Mouse (Mus musculus) heart, embryonic 15.5 days (tissue): ENCODE data around the gene Rab7b. TPM values are rescaled to one million over a fixed set of nuclear protein-coding genes. Genes with fewer than 3 reads are reported as not detected.

Source experiments
- ATAC-seq: fragments of 200-750 bp; cut with Nextera tagmentation; replicated peaks from 2 replicates; pipeline ENCODE4 v1.8.0; 2017; ENCODE audit warnings: low read depth, moderate TSS enrichment; ENCODE audit not compliant: insufficient number of reproducible peaks, insufficient read depth, low FRiP score
- H3K27ac ChIP-seq: fragments of 300-500 bp; sonication (generic); 2 replicates; pipeline ENCODE4 v1.5.1; 2015; ENCODE audit warnings: mild to moderate bottlenecking, inconsistent platforms
- H3K27me3 ChIP-seq: fragments of 300-500 bp; sonication (generic); 2 replicates; pipeline ENCODE4 v1.6.1; 2015; ENCODE audit warnings: inconsistent platforms
- H3K36me3 ChIP-seq: fragments of 300-500 bp; sonication (generic); 2 replicates; pipeline ENCODE4 v1.6.1; 2015; ENCODE audit warnings: mild to moderate bottlenecking, inconsistent platforms
- H3K4me1 ChIP-seq: fragments of 300-500 bp; sonication (generic); replicated peaks from 2 replicates; pipeline ENCODE4 v1.6.1; 2015; ENCODE audit warnings: inconsistent platforms
- H3K4me2 ChIP-seq: fragments of 300-500 bp; sonication (generic); 2 replicates; pipeline ENCODE4 v1.6.1; 2015; ENCODE audit warnings: inconsistent platforms, mild to moderate bottlenecking, moderate library complexity
- H3K4me3 ChIP-seq: fragments of 300-500 bp; sonication (generic); 2 replicates; pipeline ENCODE4 v1.5.1; 2015; ENCODE audit warnings: mild to moderate bottlenecking, inconsistent platforms
- H3K9ac ChIP-seq: fragments of 300-500 bp; sonication (generic); 2 replicates; pipeline ENCODE4 v1.6.1; 2015; ENCODE audit warnings: mild to moderate bottlenecking, inconsistent platforms
- H3K9me3 ChIP-seq: fragments of 300-500 bp; sonication (generic); replicated peaks from 2 replicates; pipeline ENCODE4 v1.6.1; 2016; ENCODE audit warnings: inconsistent platforms
- WGBS: fragments of 180-500 bp; shearing (Covaris S2); methylation state at CpG from one replicate; pipeline ENCODE4 v1.1.7; 2015; ENCODE audit warnings: mixed read lengths; 5-methylcytosine and 5-hydroxymethylcytosine counted together
- polyA plus RNA-seq: library from polyadenylated mRNA; unstranded; fragments of >200 nt; fragmentation: Nextera tagmentation; extraction: Ambion mirVana; gene quantifications from 2 replicates; pipeline ENCODE4 v1.2.1, GENCODE M21; 2015

The Rab7b gene
- polyA plus RNA-seq, 1 experiment from 2014 or later, result 3.3 TPM

DNA sequence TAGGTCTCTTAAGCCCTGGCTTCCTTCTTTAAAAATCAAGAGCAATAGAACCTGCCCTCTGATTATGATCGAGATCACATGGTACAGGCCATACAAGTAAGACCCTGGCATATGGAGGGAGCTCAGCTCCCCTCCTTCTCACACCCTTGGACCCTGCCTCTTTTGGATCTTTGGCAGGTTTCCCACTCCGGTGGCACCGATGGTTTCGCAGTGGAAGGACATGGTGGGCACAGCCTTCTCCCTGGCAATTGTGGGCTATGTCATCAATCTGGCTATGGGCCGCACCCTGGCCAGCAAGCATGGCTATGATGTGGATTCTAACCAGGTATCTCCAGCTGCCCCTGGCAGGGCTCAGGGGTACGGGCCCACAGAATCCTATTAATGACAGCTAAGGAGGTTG, 68.7 kb downstream of the Rab7b start:
- ATAC-seq, result no peak
- H3K27me3 ChIP-seq, result no peaks in the 10 kb centered on the region
- H3K9me3 ChIP-seq, result no peaks in the 10 kb centered on the region
- H3K4me3 ChIP-seq, result no peak overlapping the region
- H3K27ac ChIP-seq, result no peak overlapping the region
- 90% methylated on average over 6 of the region's 6 CpGs for WGBS
- H3K4me1 ChIP-seq, result peaks cover 30% of the 10 kb centered on the region
- H3K9ac ChIP-seq, result no peak overlapping the region
- H3K4me2 ChIP-seq, result no peak overlapping the region
- no peaks in the 10 kb centered on the region for H3K36me3 ChIP-seq

DNA sequence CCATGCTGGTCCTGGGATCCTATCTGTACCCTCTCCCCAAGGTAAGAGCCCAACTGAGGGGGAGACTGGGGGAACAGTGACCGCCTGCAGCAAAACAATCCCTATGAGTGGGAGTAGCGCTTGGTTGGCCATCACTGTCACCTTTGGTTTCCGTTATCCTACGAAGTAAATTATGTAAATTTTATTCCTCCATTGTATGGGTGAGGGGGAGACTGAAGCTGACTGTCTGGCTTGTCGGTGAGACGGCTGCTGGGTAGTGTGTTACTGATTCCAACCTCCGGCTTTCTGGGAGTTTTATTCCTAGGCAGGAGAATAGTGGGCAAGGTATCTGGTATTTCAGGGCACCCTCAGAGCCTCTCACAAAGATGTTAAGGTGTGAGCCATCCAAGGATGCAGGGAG, 70.3 kb downstream of the Rab7b start:
- Histone ChIP-seq H3K4me1 (peaks cover 31% of the 10 kb centered on the region), H3K36me3 (no peaks in the 10 kb centered on the region), H3K4me3 (no peak overlapping the region), H3K9me3 (no peaks in the 10 kb centered on the region), H3K27me3 (no peaks in the 10 kb centered on the region), H3K4me2 (no peak overlapping the region), H3K27ac (no peak overlapping the region), H3K9ac (no peak overlapping the region)
- ATAC-seq, result no peak
- whole genome bisulfite sequencing, result 76% methylated on average over 7 of the region's 7 CpGs

DNA sequence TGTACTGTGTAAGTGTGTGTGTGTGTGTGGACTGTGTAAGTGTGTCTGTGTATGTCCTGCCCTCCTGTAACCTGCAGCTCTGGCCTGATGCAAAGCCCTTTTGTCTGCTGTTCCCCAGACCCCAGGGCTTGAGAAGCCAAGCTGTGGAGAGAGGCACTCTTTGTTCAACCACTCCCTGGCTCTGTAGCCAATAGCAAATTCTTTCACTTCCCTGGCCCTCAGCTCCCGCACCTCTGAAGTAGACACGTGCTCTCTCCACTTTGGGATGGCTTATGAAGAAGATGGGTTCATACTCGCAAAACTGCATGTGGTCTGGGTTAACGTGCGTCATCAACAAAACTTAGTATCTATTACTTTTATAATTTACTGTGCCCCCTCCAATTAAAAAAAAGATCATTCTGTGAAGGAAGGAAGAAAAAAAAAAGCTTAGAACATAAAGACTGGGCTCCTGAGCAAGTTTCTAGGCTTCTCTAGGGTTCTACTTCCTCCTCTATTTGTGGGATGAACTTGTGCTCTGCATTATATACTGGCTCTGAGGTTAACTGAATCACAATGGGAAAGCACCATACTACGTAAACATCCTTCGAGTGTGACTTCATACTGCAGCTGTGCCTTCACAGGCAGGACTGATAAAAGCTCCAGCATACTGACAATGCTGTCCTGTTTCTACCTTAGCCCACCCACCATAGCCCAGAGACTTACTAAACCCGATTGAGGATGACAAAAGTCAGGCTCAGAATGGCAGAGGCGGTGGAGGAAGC, 71.4 kb downstream of the Rab7b start:
- H3K27ac ChIP-seq, result no peak overlapping the region

DNA sequence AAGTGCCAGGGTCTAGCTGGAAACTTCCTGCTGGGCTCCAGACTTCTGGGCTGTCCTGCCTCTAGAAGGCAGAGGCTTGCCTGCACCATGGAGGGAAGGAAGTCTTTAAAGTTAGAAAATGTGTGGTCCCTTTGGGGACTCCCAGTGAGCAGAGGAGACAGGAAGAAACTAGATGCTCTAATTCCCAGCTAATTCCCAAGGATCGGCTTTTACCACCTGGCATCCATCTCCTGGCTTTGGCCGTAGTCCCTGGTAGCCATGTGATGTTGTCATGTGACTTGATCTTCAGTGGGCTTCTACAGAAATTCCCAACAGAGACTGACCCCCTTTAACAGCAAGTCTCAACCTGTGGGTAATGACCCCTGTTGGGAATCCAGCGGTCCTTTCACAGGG, 71.9 kb downstream of the Rab7b start:
- H3K9ac ChIP-seq, result no peak overlapping the region
- peaks cover 19% of the 10 kb centered on the region for H3K4me1 ChIP-seq
- H3K27me3 ChIP-seq, result no peaks in the 10 kb centered on the region
- H3K27ac ChIP-seq, result no peak overlapping the region
- WGBS, result 79% methylated on average over 3 of the region's 3 CpGs
- no peaks in the 10 kb centered on the region for H3K9me3 ChIP-seq
- no peak overlapping the region for H3K4me2 ChIP-seq
- no peak for ATAC-seq
- no peak overlapping the region for H3K4me3 ChIP-seq
- H3K36me3 ChIP-seq, result no peaks in the 10 kb centered on the region

More for the DNA sequence above, 71.4 kb downstream of the Rab7b start:
- no peak overlapping the region for H3K9ac ChIP-seq
- no peak for ATAC-seq
- no peaks in the 10 kb centered on the region for H3K9me3 ChIP-seq
- no peaks in the 10 kb centered on the region for H3K36me3 ChIP-seq
- H3K4me1 ChIP-seq, result peaks cover 22% of the 10 kb centered on the region
- H3K27me3 ChIP-seq, result no peaks in the 10 kb centered on the region
- H3K4me3 ChIP-seq, result no peak overlapping the region
- no peak overlapping the region for H3K4me2 ChIP-seq
- 57% methylated on average over 9 of the region's 9 CpGs for WGBS

DNA sequence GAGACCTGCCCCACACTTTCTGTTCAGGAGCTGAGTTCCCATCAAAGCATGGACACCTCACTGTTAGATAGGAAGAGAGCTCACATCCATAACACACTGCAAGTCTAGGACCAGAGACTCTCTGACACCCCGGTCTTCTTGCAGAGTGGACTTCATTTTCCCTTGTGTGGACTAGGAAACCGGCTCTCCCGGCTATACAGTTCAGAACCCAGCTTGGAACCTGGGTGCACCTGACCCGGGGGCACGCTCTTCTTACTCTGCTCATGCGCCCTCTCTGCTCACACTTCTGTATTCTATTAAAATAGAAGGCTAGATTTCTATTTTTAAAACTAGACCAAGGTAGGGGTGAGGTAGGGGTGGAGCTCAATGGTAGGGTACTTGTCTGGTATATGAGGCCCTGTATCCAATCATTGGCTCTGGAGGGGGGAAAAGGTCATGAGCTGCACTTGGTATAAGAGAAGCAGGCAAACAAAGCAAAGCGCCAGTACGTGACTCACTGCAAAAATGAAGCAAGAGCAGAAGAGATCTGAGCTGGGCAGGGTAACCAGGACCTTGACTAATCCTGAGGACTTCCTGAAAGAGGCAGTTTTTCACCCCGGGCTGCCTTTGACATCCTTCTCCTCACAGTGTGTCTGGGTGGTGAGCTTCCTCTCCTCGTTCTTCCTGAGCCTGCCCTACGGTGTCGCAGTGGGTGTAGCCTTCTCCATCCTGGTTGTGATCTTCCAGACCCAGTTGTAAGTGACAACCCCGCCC, 72.8 kb downstream of the Rab7b start:
- no peaks in the 10 kb centered on the region for H3K27me3 ChIP-seq
- no peak overlapping the region for H3K9ac ChIP-seq
- no peak overlapping the region for H3K27ac ChIP-seq
- 0 out of 2 replicates have a peak, but pooled peaks have one; percentile 24 for ATAC-seq
- H3K4me2 ChIP-seq, result no peak overlapping the region
- H3K36me3 ChIP-seq, result no peaks in the 10 kb centered on the region
- H3K4me1 ChIP-seq, result peaks cover 18% of the 10 kb centered on the region
- no peaks in the 10 kb centered on the region for H3K9me3 ChIP-seq
- 69% methylated on average over 13 of the region's 13 CpGs for WGBS
- H3K4me3 ChIP-seq, result no peak overlapping the region

DNA sequence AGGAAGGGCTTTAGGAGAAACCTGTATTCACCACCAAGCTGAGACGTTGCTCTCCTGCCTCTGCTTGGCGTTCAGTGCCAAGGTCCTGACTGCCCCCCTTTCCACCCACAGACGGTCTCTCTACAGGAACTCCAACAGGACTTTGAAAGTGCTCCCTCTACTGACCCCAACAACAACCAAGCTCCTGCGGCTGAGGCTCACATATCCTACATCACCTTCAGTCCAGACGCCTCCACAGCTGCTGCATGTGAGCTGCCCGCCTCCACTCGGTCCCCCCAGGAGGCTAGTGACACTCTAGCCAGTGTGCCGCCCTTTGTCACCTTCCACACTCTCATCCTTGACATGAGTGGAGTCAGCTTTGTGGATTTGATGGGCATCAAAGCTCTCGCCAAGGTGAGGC, 75.2 kb downstream of the Rab7b start:
- peaks cover 3% of the 10 kb centered on the region; the same call in 1 of the 2 replicates for H3K27me3 ChIP-seq
- ATAC-seq, result no peak
- WGBS, result 40% methylated on average over 9 of the region's 9 CpGs
- H3K9ac ChIP-seq, result no peak overlapping the region
- no peaks in the 10 kb centered on the region for H3K9me3 ChIP-seq
- H3K27ac ChIP-seq, result no peak overlapping the region
- peaks cover 18% of the 10 kb centered on the region for H3K4me1 ChIP-seq
- H3K4me3 ChIP-seq, result no peak overlapping the region
- no peak overlapping the region for H3K4me2 ChIP-seq
- no peaks in the 10 kb centered on the region for H3K36me3 ChIP-seq

DNA sequence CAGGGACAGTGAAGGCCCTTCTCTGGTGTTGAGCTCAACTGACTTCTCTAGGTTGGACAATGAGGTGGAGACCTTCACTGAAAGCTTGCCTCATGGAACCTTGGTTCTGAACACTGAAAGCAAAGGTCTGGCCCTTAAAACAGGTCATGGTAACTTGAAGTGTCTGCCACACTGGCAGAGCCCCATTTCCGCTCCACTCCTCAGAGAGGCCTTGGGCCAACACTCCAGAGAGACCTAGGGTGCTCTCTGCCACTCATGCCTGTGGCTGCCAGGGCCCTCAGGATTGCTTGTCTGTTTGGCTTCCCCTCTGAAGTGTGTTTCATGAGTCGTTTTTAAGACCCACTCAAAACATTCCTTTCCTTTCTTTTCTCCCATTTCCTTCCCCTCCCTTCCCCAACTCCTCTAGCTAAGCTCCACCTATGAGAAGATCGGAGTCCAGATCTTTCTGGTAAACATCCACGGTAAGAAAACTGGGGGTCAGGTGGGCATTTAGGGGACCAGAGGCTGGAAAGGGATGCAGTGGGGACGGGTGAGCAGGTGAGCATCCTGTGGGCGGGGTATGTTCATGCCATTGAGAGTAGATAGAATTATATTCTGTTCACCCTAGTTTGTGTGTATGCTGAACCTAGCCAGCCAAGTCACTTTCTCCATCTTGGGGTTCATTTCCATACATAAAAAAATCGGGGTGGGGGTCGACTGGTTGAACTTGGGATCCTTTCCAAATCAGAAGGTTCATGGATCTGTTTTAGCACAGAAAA, 76.3 kb downstream of the Rab7b start:
- peaks cover 3% of the 10 kb centered on the region; the same call in 1 of the 2 replicates for H3K27me3 ChIP-seq
- H3K4me1 ChIP-seq, result peaks cover 15% of the 10 kb centered on the region
- no peak for ATAC-seq
- H3K9me3 ChIP-seq, result no peaks in the 10 kb centered on the region
- H3K36me3 ChIP-seq, result no peaks in the 10 kb centered on the region
- H3K27ac ChIP-seq, result no peak overlapping the region
- 50% methylated on average over 8 of the region's 8 CpGs for WGBS
- no peak overlapping the region for H3K4me2 ChIP-seq
- no peak overlapping the region for H3K4me3 ChIP-seq
- H3K9ac ChIP-seq, result no peak overlapping the region

Other genes with a start within 250 kb of the Rab7b start
- gene Srgap2, start 161.3 kb upstream of the Rab7b start, polyA plus RNA-seq, result 10.0 and 15.8 TPM in 2 replicates
- gene Fam72a, start 160.8 kb upstream of the Rab7b start, polyA plus RNA-seq, result 2.4 and 2.7 TPM in 2 replicates
- not detected in 2 replicates for gene Avpr1b, start 89.5 kb upstream of the Rab7b start, polyA plus RNA-seq
- gene Ctse, start 50.4 kb upstream of the Rab7b start, polyA plus RNA-seq, result 0.28 and 0.93 TPM in 2 replicates
- gene Slc26a9, start 55.3 kb downstream of the Rab7b start, polyA plus RNA-seq, result 0.08 and 0.22 TPM in 2 replicates
- gene Pm20d1, start 108.7 kb downstream of the Rab7b start, polyA plus RNA-seq, result 1.4 and 1.8 TPM in 2 replicates
- 8.9 and 11.4 TPM in 2 replicates for gene Slc41a1, start 138.8 kb downstream of the Rab7b start, polyA plus RNA-seq
- 17.3 and 19.3 TPM in 2 replicates for gene Rab29, start 178.5 kb downstream of the Rab7b start, polyA plus RNA-seq
- 41.6 and 42.3 TPM in 2 replicates for gene Nucks1, start 221.8 kb downstream of the Rab7b start, polyA plus RNA-seq